In the genomic region with DNA sequence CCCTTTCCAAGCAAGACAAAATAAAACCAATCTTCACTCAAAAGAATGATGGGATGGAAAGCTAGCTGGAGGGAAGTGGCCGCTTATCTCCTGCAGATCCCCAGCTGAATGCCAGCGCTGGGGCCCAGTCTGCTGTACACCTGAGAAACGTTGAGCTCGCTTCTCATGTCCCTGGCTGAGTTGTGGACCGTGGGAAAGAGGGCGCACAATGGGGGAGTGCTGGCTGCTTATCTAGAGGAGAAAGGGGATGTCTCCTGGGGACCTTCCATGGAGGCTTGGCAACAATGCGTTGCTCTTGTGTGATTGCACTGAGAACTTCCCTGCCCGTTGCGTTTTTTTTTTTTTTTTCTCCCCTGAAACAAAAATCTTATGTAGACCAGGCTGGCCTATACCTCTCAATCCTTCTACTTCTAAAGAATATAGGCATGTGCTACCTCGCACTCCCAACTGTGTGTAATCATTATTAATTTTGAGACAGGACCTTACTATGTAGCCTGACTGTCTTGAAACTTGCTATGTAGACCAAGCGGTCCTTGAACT, we compare ENCODE assay signal across 22 mouse cellular contexts. TPM values are rescaled to one million over a fixed set of nuclear protein-coding genes. Genes with fewer than 3 reads are reported as not detected.
"Had no signal": no experiment of that assay in that cellular context is flagged by ENCODE, and none has a peak within 500 bp of the region (broad histone marks: within the 10 kb centered on the region; RNA-seq: fewer than 3 reads in every experiment).

No protein-coding gene starts in this region.

- H3K36me3 ChIP-seq: stomach, embryonic 15.5 days had no signal

- H3K27ac ChIP-seq: kidney, postnatal 0 days; layer of hippocampus, adult 2 months; left cerebral cortex, adult 2 months; liver, embryonic 14.5 days; lung, embryonic 15.5 days; stomach, embryonic 15.5 days had no signal

- DNase-seq: kidney, adult 2 months; kidney, postnatal 25 days; layer of hippocampus, postnatal 36 days; lung, adult 18-20 months; lung, postnatal 10 days; lung, postnatal 4 days; midbrain, embryonic 14.5 days; right cerebral cortex, adult 18-20 months; right cerebral cortex, postnatal 14 days; right cerebral cortex, postnatal 4 days; spleen, adult 18-20 months; thymus, adult 2 months; thymus, postnatal 14 days; thymus, postnatal 4 days had no signal

- H3K4me3 ChIP-seq: layer of hippocampus, adult 2 months; left cerebral cortex, adult 2 months; lung, embryonic 15.5 days; stomach, embryonic 15.5 days had no signal

- H3K4me2 ChIP-seq: lung, embryonic 15.5 days; midbrain, embryonic 11.5 days; stomach, embryonic 15.5 days had no signal

- H3K4me1 ChIP-seq: stomach, embryonic 15.5 days had no signal

- H3K9me3 ChIP-seq: lung, embryonic 15.5 days; stomach, embryonic 15.5 days had no signal

- H3K27me3 ChIP-seq: lung, embryonic 15.5 days; stomach, embryonic 15.5 days had no signal

- H3K9ac ChIP-seq: liver, embryonic 14.5 days; lung, embryonic 15.5 days; stomach, embryonic 15.5 days had no signal

RNA-seq across cellular contexts. Expression of a gene that starts 32.9 kb away (rescaled TPM):
- total RNA-seq: megakaryocyte progenitor cell, adult 5-6 weeks had no signal
